ENCODE assay signal across 8 mouse cellular contexts in genomic region chr6:124711824-124712782, GRCm38 (mm10). TPM values are rescaled to one million over a fixed set of nuclear protein-coding genes. Genes with fewer than 3 reads are reported as not detected.
DNase-seq lines count a peak whose midpoint lies in the region; ATAC-seq and TF ChIP-seq lines count a peak whose summit lies in the region.

Emg1 (minus strand) TSS chr6:124712178.
Phb2 (plus strand) TSS chr6:124712336.

- no peaks in the 10 kb centered on the region for H3K9me3 ChIP-seq in erythroblast, embryonic 14.5 days (ENCODE audit: control insufficient read depth, low read length)
- H3K9me3 ChIP-seq in heart, embryonic 11.5 days (replicated peaks; ENCODE audit: control insufficient read depth, low read length) = no peaks in the 10 kb centered on the region
- H3K9me3 ChIP-seq in kidney, embryonic 16.5 days (ENCODE audit: low read length) = no peaks in the 10 kb centered on the region

- peak; percentile 99 for DNase-seq in brain, embryonic 14.5 days (ENCODE audit: low read depth)
- peak; percentile 91 for DNase-seq in liver, adult 2 months (ENCODE audit: extremely low read depth, low read depth, low spot score)
- DNase-seq in splenic B cell, adult 2 months (ENCODE audit: low read depth, low spot score) = peak; percentile 99

- H3K4me1 ChIP-seq in erythroblast, embryonic 14.5 days (ENCODE audit: control insufficient read depth) = peaks cover 62% of the 10 kb centered on the region
- peaks cover 13% of the 10 kb centered on the region for H3K4me1 ChIP-seq in heart, embryonic 11.5 days (ENCODE audit: control insufficient read depth, insufficient read depth, low read length)
- peaks cover 33% of the 10 kb centered on the region for H3K4me1 ChIP-seq in kidney, embryonic 16.5 days (ENCODE audit: insufficient read depth, low read length)
- H3K4me1 ChIP-seq in liver, adult 2 months (ENCODE audit: control insufficient read depth, insufficient read depth, low read length) = peaks cover 20% of the 10 kb centered on the region

- peak; percentile 95 for ATAC-seq in heart, embryonic 11.5 days (replicated peaks; ENCODE audit: insufficient number of reproducible peaks, low FRiP score, low TSS enrichment)
- ATAC-seq in kidney, embryonic 16.5 days (ENCODE audit: low FRiP score, low TSS enrichment) = peak; percentile 96

- H3K27ac ChIP-seq in heart, embryonic 11.5 days (ENCODE audit: low read depth, low read length) = peak within 1 kb of the TSS; percentile 64
- peak within 1 kb of the TSS; percentile 95 for H3K27ac ChIP-seq in kidney, embryonic 16.5 days (ENCODE audit: low read length)
- peak within 1 kb of the TSS; percentile 89 for H3K27ac ChIP-seq in liver, adult 2 months (replicated peaks; ENCODE audit: insufficient read depth, low read depth, low read length)

- peaks cover 83% of the 10 kb centered on the region for H3K79me2 ChIP-seq in C2C12 (ENCODE audit: control insufficient read depth, insufficient read depth)
- peaks cover 38% of the 10 kb centered on the region; the same call in 1 of the 2 replicates for H3K79me2 ChIP-seq in liver, adult 2 months (ENCODE audit: control insufficient read depth, insufficient read depth, low read length)
- H3K79me2 ChIP-seq in myocyte (ENCODE audit: control insufficient read depth, insufficient read depth) = peaks cover 69% of the 10 kb centered on the region

- no peak for TF ChIP-seq CTCF in C2C12 (IDR thresholded peaks at IDR 0.05; ENCODE audit: control insufficient read depth, insufficient read depth, insufficient read length)
- no peak for TF ChIP-seq CTCF in brain, embryonic 14.5 days (IDR thresholded peaks at IDR 0.05; ENCODE audit: borderline replicate concordance, extremely low read depth, insufficient read depth, insufficient read length)
- TF ChIP-seq CTCF in liver, adult 2 months (IDR thresholded peaks at IDR 0.05; ENCODE audit: low read depth, low read length) = no peak

- peaks cover 72% of the 10 kb centered on the region for H3K79me3 ChIP-seq in C2C12 (ENCODE audit: low read depth)

- under 1% methylated on average over 71 of the region's 76 CpGs for WGBS in heart, embryonic 11.5 days (ENCODE audit: insufficient replicate concordance)
- whole genome bisulfite sequencing in kidney, embryonic 16.5 days = under 1% methylated on average over 73 of the region's 76 CpGs
- under 1% methylated on average over 76 of the region's 76 CpGs for WGBS in liver, adult 2 months

- H3K27me3 ChIP-seq in C2C12 (ENCODE audit: control insufficient read depth, insufficient read depth, insufficient read length) (no peaks in the 10 kb centered on the region), myocyte (ENCODE audit: control insufficient read depth, insufficient read depth, insufficient read length) (no peaks in the 10 kb centered on the region)
- no peaks in the 10 kb centered on the region for H3K27me3 ChIP-seq in erythroblast, embryonic 14.5 days (ENCODE audit: control insufficient read depth)
- H3K27me3 ChIP-seq in heart, embryonic 11.5 days (ENCODE audit: control insufficient read depth, insufficient read depth, low read length) = no peaks in the 10 kb centered on the region
- no peaks in the 10 kb centered on the region for H3K27me3 ChIP-seq in kidney, embryonic 16.5 days (ENCODE audit: insufficient read depth, low read length)
- H3K27me3 ChIP-seq in liver, adult 2 months (ENCODE audit: control insufficient read depth, insufficient read depth, low read length) = no peaks in the 10 kb centered on the region
- no peaks in the 10 kb centered on the region for H3K27me3 ChIP-seq in splenic B cell, adult 2 months (ENCODE audit: control insufficient read depth, insufficient read depth, low read length, poor library complexity, severe bottlenecking)

- H3K9ac ChIP-seq in heart, embryonic 11.5 days (ENCODE audit: low read depth, low read length) = peak within 1 kb of the TSS; percentile 98
- peak within 1 kb of the TSS; percentile 93 for H3K9ac ChIP-seq in kidney, embryonic 16.5 days (replicated peaks; ENCODE audit: low read length)
- H3K9ac ChIP-seq in liver, adult 2 months (ENCODE audit: low read depth, low read length) = peak within 1 kb of the TSS; percentile 93

- TF ChIP-seq POLR2A in brain, embryonic 14.5 days (IDR thresholded peaks at IDR 0.05; ENCODE audit: borderline replicate concordance, extremely low read depth, insufficient read depth, insufficient read length, poor library complexity, severe bottlenecking) = peak; percentile 27; the same call in 1 of the 2 replicates
- TF ChIP-seq POLR2A in liver, adult 2 months (IDR thresholded peaks at IDR 0.05; ENCODE audit: extremely low read depth, insufficient read depth, low read length) = peak; percentile 56
- TF ChIP-seq POLR2A in myocyte (IDR thresholded peaks at IDR 0.05; ENCODE audit: insufficient read length, low read depth) = no peak

- H3K36me3 ChIP-seq in C2C12 (ENCODE audit: control insufficient read depth, insufficient read depth) (peaks cover 70% of the 10 kb centered on the region), myocyte (ENCODE audit: control insufficient read depth, insufficient read depth) (peaks cover 22% of the 10 kb centered on the region)
- peaks cover 73% of the 10 kb centered on the region for H3K36me3 ChIP-seq in erythroblast, embryonic 14.5 days (ENCODE audit: control insufficient read depth)
- peaks cover 20% of the 10 kb centered on the region for H3K36me3 ChIP-seq in heart, embryonic 11.5 days (ENCODE audit: control insufficient read depth, insufficient read depth, low read length)
- peaks cover 51% of the 10 kb centered on the region for H3K36me3 ChIP-seq in kidney, embryonic 16.5 days (ENCODE audit: insufficient read depth, low read length)
- peaks cover 15% of the 10 kb centered on the region for H3K36me3 ChIP-seq in liver, adult 2 months (ENCODE audit: control insufficient read depth, insufficient read depth, low read length)
- H3K36me3 ChIP-seq in splenic B cell, adult 2 months (ENCODE audit: control insufficient read depth, insufficient read depth, low read length, poor library complexity, severe bottlenecking) = peaks cover 13% of the 10 kb centered on the region; the same call in 1 of the 2 replicates

- H3K4me3 ChIP-seq in C2C12 (ENCODE audit: insufficient read depth, poor library complexity, severe bottlenecking) (peak within 1 kb of the TSS; percentile 97), myocyte (peak within 1 kb of the TSS; percentile 76)
- H3K4me3 ChIP-seq in erythroblast, embryonic 14.5 days (replicated peaks) = peak within 1 kb of the TSS; percentile 79
- H3K4me3 ChIP-seq in heart, embryonic 11.5 days (ENCODE audit: low read depth, low read length) = peak within 1 kb of the TSS; percentile 63
- peak within 1 kb of the TSS; percentile 98 for H3K4me3 ChIP-seq in kidney, embryonic 16.5 days (ENCODE audit: low read length)
- peak within 1 kb of the TSS; percentile 99 for H3K4me3 ChIP-seq in liver, adult 2 months (ENCODE audit: insufficient read depth, low read depth, low read length)

- H3K4me2 ChIP-seq in heart, embryonic 11.5 days = peak within 1 kb of the TSS; percentile 92
- peak within 1 kb of the TSS; percentile 93 for H3K4me2 ChIP-seq in kidney, embryonic 16.5 days (replicated peaks; ENCODE audit: low read depth, low read length)
- H3K4me2 ChIP-seq in myocyte (ENCODE audit: low read depth) = peak within 1 kb of the TSS; percentile 99

- H3ac ChIP-seq in C2C12 (ENCODE audit: control insufficient read depth, insufficient read length, low read depth) (peak within 1 kb of the TSS; percentile 96), myocyte (ENCODE audit: control insufficient read depth, insufficient read length) (peak within 1 kb of the TSS; percentile 91)

TF ChIP-seq in C2C12, 6 proteins besides CTCF, POLR2A, EP300 and RAD21:
- TF ChIP-seq MAX (IDR thresholded peaks at IDR 0.05) (peak; percentile 48), MYOG (IDR thresholded peaks at IDR 0.05; ENCODE audit: control insufficient read depth, extremely low read depth, insufficient read length) (no peak)
TF ChIP-seq in C2C12: peak in this region for 1.

TF ChIP-seq in myocyte, 11 proteins besides CTCF, POLR2A, EP300 and RAD21:
- TF ChIP-seq MYOD1 (IDR thresholded peaks at IDR 0.05; ENCODE audit: control insufficient read depth in 1 of 3, insufficient read length in 2 of 3, low read depth in 2 of 3) (no peak), MAX (IDR thresholded peaks at IDR 0.05; ENCODE audit: low read depth) (no peak), TCF3 (IDR thresholded peaks at IDR 0.05; ENCODE audit: insufficient read length, low read depth) (no peak), POLR2AphosphoS2 (IDR thresholded peaks at IDR 0.05; ENCODE audit: insufficient read length, low read depth) (peak; percentile 52), CEBPB (IDR thresholded peaks at IDR 0.05; ENCODE audit: insufficient read depth, poor library complexity, severe bottlenecking) (no peak), TCF12 (IDR thresholded peaks at IDR 0.05; ENCODE audit: insufficient read depth, poor library complexity, severe bottlenecking) (no peak), REST (IDR thresholded peaks at IDR 0.05; ENCODE audit: insufficient read depth, insufficient read length) (no peak), USF1 (IDR thresholded peaks at IDR 0.05; ENCODE audit: low read depth) (no peak), SRF (IDR thresholded peaks at IDR 0.05; ENCODE audit: control insufficient read depth, insufficient read length, low read depth) (peak; percentile 64), E2F4 (IDR thresholded peaks at IDR 0.05; ENCODE audit: insufficient read depth) (no peak), MYOG (IDR thresholded peaks at IDR 0.05; ENCODE audit: control insufficient read depth in 1 of 3, insufficient read depth in 1 of 3, insufficient read length in 2 of 3, low read depth in 2 of 3) (peak in 1 of 3 experiments; percentile 1)

RNA-seq across cellular contexts. Expression of gene Emg1, which starts in this region (rescaled TPM):
- polyA plus RNA-seq in C2C12 (2012; fragmentation: generic; extraction: Trizol) (208 TPM), myocyte (2012; fragmentation: generic; extraction: Trizol) (103 TPM)
- polyA plus RNA-seq in brain, embryonic 14.5 days (2012; rRNA removed) = 95.2 and 132 TPM in 2 replicates
- 13.7 and 19.1 TPM in 2 replicates for polyA plus RNA-seq in erythroblast, embryonic 14.5 days (2012)
- polyA plus RNA-seq in heart, embryonic 11.5 days (2014; fragmentation: Nextera tagmentation; extraction: Ambion mirVana) = 139 and 148 TPM in 2 replicates
- 202 and 219 TPM in 2 replicates for polyA plus RNA-seq in kidney, embryonic 16.5 days (2015; fragmentation: Nextera tagmentation; extraction: Ambion mirVana)
- total RNA-seq in liver, adult 2 months (2014; rRNA removed) = 97.4 and 99.6 TPM in 2 replicates
- polyA plus RNA-seq in liver, adult 2 months (2012; rRNA removed) = 46.0 and 56.3 TPM in 2 replicates

RNA-seq across cellular contexts. Expression of gene Phb2, which starts in this region (rescaled TPM):
- polyA plus RNA-seq in C2C12 (2012; fragmentation: generic; extraction: Trizol) = 456 TPM
- 168 and 174 TPM in 2 replicates for polyA plus RNA-seq in brain, embryonic 14.5 days (2012; rRNA removed)
- 19.9 and 21.8 TPM in 2 replicates for polyA plus RNA-seq in erythroblast, embryonic 14.5 days (2012)
- 335 and 336 TPM in 2 replicates for polyA plus RNA-seq in heart, embryonic 11.5 days (2014; fragmentation: Nextera tagmentation; extraction: Ambion mirVana)
- polyA plus RNA-seq in kidney, embryonic 16.5 days (2015; fragmentation: Nextera tagmentation; extraction: Ambion mirVana) = 403 and 405 TPM in 2 replicates
- 140 and 151 TPM in 2 replicates for total RNA-seq in liver, adult 2 months (2014; rRNA removed)
- 209 and 210 TPM in 2 replicates for polyA plus RNA-seq in liver, adult 2 months (2012; rRNA removed)
- polyA plus RNA-seq in myocyte (2012; fragmentation: generic; extraction: Trizol) = 339 TPM

Comparison
In these comparisons a context has a peak if more than half of its experiments do, and no peak if none do; other contexts are left out.
1. Peak in every context shown above with its lines: DNase-seq, ATAC-seq, H3K4me3 ChIP-seq and H3K27ac ChIP-seq.